Mouse (Mus musculus): ENCODE data around the gene Agrn.

- TF ChIP-seq POLR2A (IDR thresholded peaks at IDR 0.05; ENCODE audit: low read depth, low read length) (no peak), CTCF (IDR thresholded peaks at IDR 0.05; ENCODE audit: extremely low read depth, insufficient read depth, insufficient read length, insufficient replicate concordance) (no peak)
These were observed 73.2 kb downstream of the Agrn start for GRCm38 (mm10) chr4:156124077-156124476.
